Mouse (Mus musculus): Measurements from ENCODE around the gene Dmrt2. TPM values are rescaled to one million over a fixed set of nuclear protein-coding genes. Genes with fewer than 3 reads are reported as not detected.

The Dmrt2 gene
- polyA plus RNA-seq, 1 experiment from 2014 or later: 1.6 TPM

DNA sequence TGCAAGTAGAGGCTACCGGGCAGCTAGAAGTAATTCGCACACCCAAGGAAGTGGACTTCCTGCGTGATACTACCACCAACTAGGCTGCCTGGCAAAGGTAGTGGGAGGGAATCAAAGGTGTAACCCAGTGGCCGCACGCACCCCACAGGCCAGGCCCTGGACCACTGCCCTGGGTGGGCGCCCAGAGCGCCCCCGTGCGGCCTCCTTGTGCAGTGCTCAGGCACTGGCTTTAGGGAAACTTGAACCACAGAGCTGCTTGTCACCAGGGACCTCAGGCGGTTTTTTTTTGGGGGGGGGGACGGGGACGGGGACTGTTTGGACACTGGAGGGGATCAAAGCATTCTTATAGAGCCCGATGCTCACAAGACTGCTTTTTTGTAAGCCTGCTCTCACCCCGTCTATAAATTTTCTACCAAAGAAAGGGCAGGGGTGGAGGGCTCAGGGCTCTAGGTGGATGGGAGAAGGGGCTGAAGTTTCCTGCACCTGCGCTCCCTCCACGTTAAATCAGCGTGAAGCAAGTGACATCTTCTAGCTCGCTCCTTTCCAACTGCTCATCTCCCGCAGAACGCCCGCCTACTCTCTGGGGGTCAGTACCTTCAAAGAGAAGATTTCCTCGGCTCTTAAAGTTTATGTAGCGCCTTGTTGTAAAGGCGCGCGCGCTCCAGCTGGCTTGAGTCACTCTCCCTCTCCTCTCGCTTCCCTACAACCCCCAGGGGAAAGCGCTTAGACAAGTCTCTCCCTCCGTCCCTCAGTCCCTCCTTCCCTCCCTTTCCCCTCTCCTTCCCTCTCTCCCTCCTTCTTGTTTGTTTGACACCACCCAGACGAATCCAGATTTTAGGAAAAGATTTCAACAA, 6.5 kb upstream of the Dmrt2 start:
- Histone ChIP-seq H3K27ac (no peak overlapping the region), H3K9me3 (no peaks in the 10 kb centered on the region), H3K9ac (no peak overlapping the region), H3K27me3 (peaks cover 82% of the 10 kb centered on the region), H3K4me2 (0 out of 2 replicates have a peak overlapping the region, but pooled peaks have one; percentile 2), H3K4me3 (no peak overlapping the region), H3K36me3 (no peaks in the 10 kb centered on the region), H3K4me1 (no peaks in the 10 kb centered on the region)
- ATAC-seq (ENCODE audit: borderline replicate concordance, extremely low read depth, low FRiP score, low TSS enrichment): no peak
- WGBS: 2% methylated on average over 31 of the region's 31 CpGs

- 14% methylated on average over 4 of the region's 4 CpGs for WGBS
- Histone ChIP-seq H3K27me3 (peaks cover 95% of the 10 kb centered on the region), H3K4me1 (peaks cover 13% of the 10 kb centered on the region), H3K9ac (no peak overlapping the region), H3K36me3 (no peaks in the 10 kb centered on the region), H3K4me3 (no peak overlapping the region), H3K9me3 (no peaks in the 10 kb centered on the region), H3K27ac (no peak overlapping the region), H3K4me2 (no peak overlapping the region)
- ATAC-seq (ENCODE audit: borderline replicate concordance, extremely low read depth, low FRiP score, low TSS enrichment): no peak
Measured at GRCm38 (mm10) chr19:25667836-25668235, 4.4 kb upstream of the Dmrt2 start.

DNA sequence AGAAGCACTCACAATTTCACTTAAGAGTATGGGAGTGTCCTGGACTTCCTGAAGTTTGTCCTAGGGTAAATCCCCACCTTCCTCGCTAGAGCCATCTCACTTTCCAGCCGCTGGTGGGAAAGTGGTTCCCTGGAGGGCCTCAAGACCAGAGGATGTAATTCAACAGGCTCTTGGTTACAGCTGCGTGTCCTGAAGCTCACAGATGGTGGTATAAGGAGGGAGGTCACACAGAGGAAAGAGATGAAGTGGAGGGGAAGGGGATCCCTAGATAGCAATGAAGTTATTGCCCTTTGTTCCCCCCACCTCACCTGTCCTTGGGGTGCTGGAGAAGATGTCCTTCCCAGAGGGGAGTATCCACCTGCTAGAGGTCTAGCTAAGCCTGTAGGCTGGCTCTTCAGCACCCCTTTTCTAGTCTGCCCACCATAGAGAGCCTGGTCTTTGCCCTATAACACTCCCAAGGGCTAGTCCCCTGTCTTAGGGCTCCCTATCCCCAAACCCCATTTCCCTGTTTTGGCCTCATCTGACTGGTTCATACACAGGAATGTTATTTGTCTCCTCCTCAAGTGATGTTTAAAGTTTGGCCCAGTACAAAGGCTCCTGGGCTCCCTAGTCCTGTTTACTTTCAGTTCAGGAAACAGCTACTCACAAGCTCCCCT, 2.5 kb upstream of the Dmrt2 start:
- H3K4me2 ChIP-seq: no peak overlapping the region
- WGBS: 0% methylated on average over 3 of the region's 3 CpGs
- no peak overlapping the region for H3K27ac ChIP-seq
- H3K4me1 ChIP-seq: peaks cover 26% of the 10 kb centered on the region
- no peak overlapping the region for H3K4me3 ChIP-seq
- H3K27me3 ChIP-seq: peaks cover 99% of the 10 kb centered on the region
- H3K9me3 ChIP-seq: no peaks in the 10 kb centered on the region
- H3K9ac ChIP-seq: no peak overlapping the region
- no peak for ATAC-seq (ENCODE audit: borderline replicate concordance, extremely low read depth, low FRiP score, low TSS enrichment)
- no peaks in the 10 kb centered on the region for H3K36me3 ChIP-seq

DNA sequence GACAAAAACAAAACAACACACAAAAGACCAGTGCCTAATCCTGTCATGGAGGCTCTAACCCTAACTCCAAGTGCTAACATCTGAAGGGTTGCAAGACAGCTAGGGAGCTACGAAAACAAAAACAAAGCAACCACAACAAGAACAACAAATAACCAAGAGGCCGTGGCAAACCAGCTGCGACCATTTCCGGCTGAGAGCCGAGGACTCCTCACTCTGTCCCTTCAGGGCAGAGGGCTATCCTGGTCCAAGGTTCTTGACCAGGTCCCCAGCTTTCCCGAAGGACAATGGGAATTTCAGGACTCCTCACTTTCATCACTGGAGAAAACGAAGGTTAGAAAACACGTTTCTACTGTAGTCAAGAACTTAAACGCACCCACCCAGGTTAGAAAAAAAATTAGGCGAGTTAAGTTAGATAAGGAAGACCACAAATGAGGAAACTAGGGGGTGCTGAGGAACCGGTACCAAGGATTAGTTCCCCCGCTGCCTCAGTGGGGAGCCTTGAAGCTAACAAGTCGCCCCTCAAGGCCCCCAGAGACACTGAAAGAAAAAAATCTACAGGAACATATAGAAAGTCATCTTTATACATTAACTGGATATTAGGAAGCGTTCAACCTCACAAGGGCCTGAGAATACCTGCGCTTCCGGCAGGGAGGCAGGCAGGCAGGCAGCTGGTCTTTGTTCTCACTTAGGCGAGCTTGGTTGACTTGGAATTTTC, 1.5 kb upstream of the Dmrt2 start:
- Histone ChIP-seq H3K27ac (no peak overlapping the region), H3K27me3 (peaks cover 99% of the 10 kb centered on the region), H3K4me1 (peaks cover 26% of the 10 kb centered on the region), H3K36me3 (no peaks in the 10 kb centered on the region), H3K4me2 (no peak overlapping the region), H3K9ac (no peak overlapping the region), H3K9me3 (no peaks in the 10 kb centered on the region), H3K4me3 (no peak overlapping the region)
- WGBS: 3% methylated on average over 17 of the region's 17 CpGs
- ATAC-seq (ENCODE audit: borderline replicate concordance, extremely low read depth, low FRiP score, low TSS enrichment): no peak

- H3K9ac ChIP-seq: no peak overlapping the region
- H3K4me1 ChIP-seq: peaks cover 26% of the 10 kb centered on the region
- H3K36me3 ChIP-seq: no peaks in the 10 kb centered on the region
- ATAC-seq (ENCODE audit: borderline replicate concordance, extremely low read depth, low FRiP score, low TSS enrichment): no peak
- peak overlapping the region; percentile 85 for H3K4me2 ChIP-seq
- H3K9me3 ChIP-seq: no peaks in the 10 kb centered on the region
- H3K4me3 ChIP-seq: peak overlapping the region; percentile 43
- peaks cover 99% of the 10 kb centered on the region for H3K27me3 ChIP-seq
- WGBS: under 1% methylated on average over 14 of the region's 14 CpGs
- no peak overlapping the region for H3K27ac ChIP-seq
Measured at GRCm38 (mm10) chr19:25671681-25672080, 530 bp upstream of the Dmrt2 start.

DNA sequence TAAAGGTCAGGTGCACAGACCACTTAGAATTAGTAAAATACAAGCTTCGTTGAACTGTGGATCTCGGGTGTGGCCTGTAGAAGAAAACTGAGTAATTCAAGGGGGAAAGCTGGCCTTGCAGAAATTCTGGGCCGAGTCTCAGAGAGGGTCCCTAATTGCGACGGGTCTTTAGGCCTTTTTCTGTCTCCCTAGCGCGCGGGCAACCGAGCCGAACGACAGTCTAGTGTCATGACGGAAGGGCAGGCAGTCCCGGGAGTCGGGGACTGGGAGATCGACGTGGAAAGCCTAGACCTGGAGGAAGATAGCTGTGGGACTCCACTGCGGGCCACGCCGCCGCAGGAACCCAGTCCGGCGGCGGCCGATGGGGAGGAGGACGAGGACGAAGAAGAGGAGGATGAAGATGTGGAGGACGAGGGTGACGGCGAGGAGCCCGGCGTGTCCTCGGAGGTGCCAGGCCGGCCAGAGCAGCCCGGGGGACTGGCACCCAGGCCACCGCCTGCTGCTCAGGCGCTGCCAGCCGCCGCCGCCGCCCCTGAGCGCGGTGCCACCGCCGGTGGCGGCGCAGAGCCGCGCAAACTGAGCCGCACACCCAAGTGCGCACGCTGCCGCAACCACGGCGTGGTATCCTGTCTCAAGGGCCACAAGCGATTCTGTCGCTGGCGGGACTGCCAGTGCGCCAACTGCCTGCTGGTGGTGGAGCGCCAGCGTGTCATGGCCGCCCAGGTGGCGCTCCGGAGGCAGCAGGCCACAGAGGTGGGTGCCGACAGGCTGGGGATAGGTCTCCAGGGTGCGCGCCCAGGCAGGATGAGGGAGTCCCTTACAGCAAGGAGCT, 1.2 kb downstream of the Dmrt2 start:
- Histone ChIP-seq H3K9me3 (no peaks in the 10 kb centered on the region), H3K4me1 (peaks cover 26% of the 10 kb centered on the region), H3K4me3 (peak overlapping the region; percentile 37), H3K27me3 (peaks cover 97% of the 10 kb centered on the region), H3K36me3 (no peaks in the 10 kb centered on the region), H3K4me2 (peak overlapping the region; percentile 61), H3K27ac (no peak overlapping the region), H3K9ac (peak overlapping the region; percentile 1; the same call in 1 of the 2 replicates)
- 1% methylated on average over 66 of the region's 66 CpGs for WGBS
- no peak for ATAC-seq (ENCODE audit: borderline replicate concordance, extremely low read depth, low FRiP score, low TSS enrichment)

GRCm38 (mm10) chr19:25674056-25674420, 1.8 kb downstream of the Dmrt2 start:
- peak overlapping the region; percentile 61 for H3K4me2 ChIP-seq
- H3K9ac ChIP-seq: peak overlapping the region; percentile 1; the same call in 1 of the 2 replicates
- peak overlapping the region; percentile 37 for H3K4me3 ChIP-seq
- H3K4me1 ChIP-seq: peaks cover 26% of the 10 kb centered on the region
- H3K27me3 ChIP-seq: peaks cover 91% of the 10 kb centered on the region
- H3K27ac ChIP-seq: no peak overlapping the region
- WGBS: 1% methylated on average over 15 of the region's 15 CpGs
- H3K36me3 ChIP-seq: no peaks in the 10 kb centered on the region
- no peak for ATAC-seq (ENCODE audit: borderline replicate concordance, extremely low read depth, low FRiP score, low TSS enrichment)
- no peaks in the 10 kb centered on the region for H3K9me3 ChIP-seq

DNA sequence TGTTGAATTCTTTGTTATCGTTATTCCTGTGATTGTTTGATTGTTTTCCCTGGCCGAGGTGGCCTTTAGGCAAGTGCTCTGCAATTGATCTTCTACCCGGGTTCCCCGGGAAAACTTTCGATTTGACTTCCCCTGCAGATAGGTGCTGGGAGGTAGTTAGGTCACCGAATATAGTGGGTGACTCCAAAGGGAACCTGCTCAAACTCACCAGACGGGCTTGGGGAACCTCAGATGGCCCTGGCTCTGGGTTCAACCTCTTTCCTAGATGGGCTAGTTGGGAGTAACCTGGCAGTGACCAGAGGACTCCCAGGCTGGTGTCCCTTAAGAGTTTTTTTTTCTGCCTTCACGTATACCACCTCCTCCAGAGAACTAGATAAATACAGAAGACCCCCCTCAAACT, 2.5 kb downstream of the Dmrt2 start:
- Histone ChIP-seq H3K27ac (no peak overlapping the region), H3K9me3 (no peaks in the 10 kb centered on the region), H3K27me3 (peaks cover 84% of the 10 kb centered on the region), H3K36me3 (no peaks in the 10 kb centered on the region), H3K4me3 (no peak overlapping the region), H3K9ac (no peak overlapping the region), H3K4me2 (no peak overlapping the region), H3K4me1 (peaks cover 26% of the 10 kb centered on the region)
- WGBS: under 1% methylated on average over 8 of the region's 8 CpGs
- ATAC-seq (ENCODE audit: borderline replicate concordance, extremely low read depth, low FRiP score, low TSS enrichment): no peak

GRCm38 (mm10) chr19:25675866-25676440, 3.7 kb downstream of the Dmrt2 start:
- no peak for ATAC-seq (ENCODE audit: borderline replicate concordance, extremely low read depth, low FRiP score, low TSS enrichment)
- Histone ChIP-seq H3K9me3 (no peaks in the 10 kb centered on the region), H3K27me3 (peaks cover 72% of the 10 kb centered on the region), H3K27ac (no peak overlapping the region), H3K4me3 (no peak overlapping the region), H3K4me1 (peaks cover 26% of the 10 kb centered on the region), H3K36me3 (no peaks in the 10 kb centered on the region), H3K9ac (no peak overlapping the region), H3K4me2 (no peak overlapping the region)
- 9% methylated on average over 9 of the region's 9 CpGs for WGBS

DNA sequence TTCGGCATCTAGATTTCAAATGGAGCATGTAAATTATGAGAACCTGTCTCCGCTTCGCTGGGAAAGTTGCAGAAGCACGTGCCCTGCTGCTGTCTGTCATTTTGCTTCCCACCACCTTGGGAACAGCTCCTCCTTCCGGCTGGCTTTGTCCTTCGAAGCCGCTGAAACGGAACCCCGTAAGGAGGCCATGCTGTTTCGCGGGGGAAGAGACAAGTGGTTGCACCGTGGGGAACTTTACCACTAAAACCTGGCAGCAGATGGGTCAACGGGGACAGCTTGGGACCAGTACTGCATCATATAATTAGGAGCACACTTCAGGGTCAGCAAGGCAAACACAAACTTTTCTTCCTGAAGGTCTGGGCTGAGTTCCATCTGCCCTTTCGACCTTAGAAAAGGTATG, 26.6 kb downstream of the Dmrt2 start:
- Histone ChIP-seq H3K27me3 (no peaks in the 10 kb centered on the region), H3K36me3 (no peaks in the 10 kb centered on the region), H3K4me1 (no peaks in the 10 kb centered on the region), H3K4me3 (no peak overlapping the region), H3K9ac (no peak overlapping the region), H3K9me3 (no peaks in the 10 kb centered on the region), H3K4me2 (no peak overlapping the region), H3K27ac (no peak overlapping the region)
- no peak for ATAC-seq (ENCODE audit: borderline replicate concordance, extremely low read depth, low FRiP score, low TSS enrichment)
- WGBS: 69% methylated on average over 14 of the region's 14 CpGs

- ATAC-seq (ENCODE audit: borderline replicate concordance, extremely low read depth, low FRiP score, low TSS enrichment): no peak
- no peaks in the 10 kb centered on the region for H3K36me3 ChIP-seq
- WGBS: 7% methylated on average over 8 of the region's 8 CpGs
- H3K27ac ChIP-seq: no peak overlapping the region
- H3K9ac ChIP-seq: no peak overlapping the region
- H3K9me3 ChIP-seq: no peaks in the 10 kb centered on the region
- no peaks in the 10 kb centered on the region for H3K27me3 ChIP-seq
- no peaks in the 10 kb centered on the region for H3K4me1 ChIP-seq
- H3K4me2 ChIP-seq: no peak overlapping the region
- no peak overlapping the region for H3K4me3 ChIP-seq
Measured at GRCm38 (mm10) chr19:25713382-25713781, 41.2 kb downstream of the Dmrt2 start.

All from lung, embryonic 15.5 days (tissue).